Mouse (Mus musculus): Measurements from ENCODE around the gene S100a8.

- TF ChIP-seq CTCF (IDR thresholded peaks at IDR 0.05; ENCODE audit: low read depth), result no peak
- no peak for TF ChIP-seq EP300 (optimal IDR thresholded peaks at IDR 0.05)
Observed at GRCm38 (mm10) chr3:90659364-90660044, 9.3 kb upstream of the S100a8 start.

Data from stomach, postnatal 0 days (tissue).